Mouse (Mus musculus) lung, postnatal 4 days (tissue): ENCODE measurements around the gene Socs7.

ENCODE experiments used
- DNase-seq, 2 experiments: peaks; one replicate each; pipeline ENCODE4 v3.0.0; 2021

Socs7 gene

GRCm38 (mm10) chr11:97343619-97344018 is 18.7 kb upstream of the Socs7 start:
- DNase-seq = peak; percentile 43 to 52

GRCm38 (mm10) chr11:97345446-97345845 is 16.9 kb upstream of the Socs7 start:
- no peak for DNase-seq

GRCm38 (mm10) chr11:97346383-97346782 is 16.0 kb upstream of the Socs7 start:
- DNase-seq = no peak

- no peak for DNase-seq
These were observed 15.1 kb upstream of the Socs7 start for GRCm38 (mm10) chr11:97347291-97347690.

GRCm38 (mm10) chr11:97350035-97350434 is 12.3 kb upstream of the Socs7 start:
- DNase-seq = peak; percentile 74 to 75

GRCm38 (mm10) chr11:97352027-97352684 is 10.2 kb upstream of the Socs7 start, which contains the start of gene Gpr179:
Gene Gpr179 (minus strand): TSS chr11:97352077.
- no peak for DNase-seq

- no peak for DNase-seq
These were observed 9.3 kb upstream of the Socs7 start for GRCm38 (mm10) chr11:97352935-97353597.

- no peak for DNase-seq
These were observed 7.7 kb upstream of the Socs7 start for GRCm38 (mm10) chr11:97354646-97355045.

- DNase-seq = no peak
These were observed 7.1 kb upstream of the Socs7 start for GRCm38 (mm10) chr11:97355247-97355646.

GRCm38 (mm10) chr11:97357663-97358062 is 4.7 kb upstream of the Socs7 start:
- peak; percentile 59 to 82 for DNase-seq

GRCm38 (mm10) chr11:97362649-97362942 is 245 bp downstream of the Socs7 start:
- DNase-seq = peak in 1 of 2 experiments; percentile 63

- peak; percentile 51 to 60 for DNase-seq
These were observed 742 bp downstream of the Socs7 start for GRCm38 (mm10) chr11:97362943-97363643.

- DNase-seq = no peak
These were observed 1.3 kb downstream of the Socs7 start for GRCm38 (mm10) chr11:97363644-97363995.

- no peak for DNase-seq
These were observed 3.2 kb downstream of the Socs7 start for GRCm38 (mm10) chr11:97365556-97365955.

- no peak for DNase-seq
These were observed 6.2 kb downstream of the Socs7 start for GRCm38 (mm10) chr11:97368501-97368900.

- DNase-seq = peak in 1 of 2 experiments; percentile 46
These were observed 8.2 kb downstream of the Socs7 start for GRCm38 (mm10) chr11:97370329-97371091.

GRCm38 (mm10) chr11:97372159-97372864 is 10.0 kb downstream of the Socs7 start:
- no peak for DNase-seq

GRCm38 (mm10) chr11:97373402-97373801 is 11.1 kb downstream of the Socs7 start:
- no peak for DNase-seq

GRCm38 (mm10) chr11:97380036-97380435 is 17.7 kb downstream of the Socs7 start:
- DNase-seq = no peak

- no peak for DNase-seq
These were observed 20.7 kb downstream of the Socs7 start for GRCm38 (mm10) chr11:97383017-97383416.

GRCm38 (mm10) chr11:97383764-97384163 is 21.4 kb downstream of the Socs7 start:
- DNase-seq = no peak

GRCm38 (mm10) chr11:97387811-97388210 is 25.5 kb downstream of the Socs7 start:
- no peak for DNase-seq

- DNase-seq = peak; percentile 38 to 76
These were observed 26.8 kb downstream of the Socs7 start for GRCm38 (mm10) chr11:97389127-97389526.
